Mouse (Mus musculus): ENCODE measurements at regions not wholly inside any gene's neighbourhood (a gene's known extent, or its start where the extent isn't known, plus 50 kb on each side); places are given as distances from the start of the nearest gene placed in this dataset.
"Not testable (repeated sequence)": the region's sequence is repeated elsewhere in the genome, so short reads cannot be mapped to it uniquely, and the experiment has no call there.

DNA sequence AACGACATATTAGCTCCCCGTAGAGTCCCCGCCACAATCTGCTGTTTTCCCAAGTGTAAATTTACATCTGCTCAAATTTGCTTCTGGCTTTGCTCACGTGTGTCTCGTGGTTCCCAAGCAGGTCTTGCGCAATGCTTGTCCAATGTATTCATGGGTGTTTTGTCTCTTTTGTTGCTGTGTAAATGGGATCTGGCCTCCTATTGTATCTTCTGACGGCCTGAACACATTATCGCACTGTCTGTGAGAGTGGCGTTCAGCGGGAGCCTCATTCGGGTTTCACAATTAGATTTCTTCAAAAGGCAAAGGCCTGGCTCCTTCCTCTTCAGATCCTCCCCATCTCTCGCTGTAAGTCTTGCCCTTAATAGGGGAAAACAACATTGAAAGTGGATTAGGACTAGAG is 274.5 kb downstream of the Fam19a5 start:
- H3K4me1 ChIP-seq (ENCODE audit: control insufficient read depth, insufficient read depth, low read length) = no peaks in the 10 kb centered on the region

DNA sequence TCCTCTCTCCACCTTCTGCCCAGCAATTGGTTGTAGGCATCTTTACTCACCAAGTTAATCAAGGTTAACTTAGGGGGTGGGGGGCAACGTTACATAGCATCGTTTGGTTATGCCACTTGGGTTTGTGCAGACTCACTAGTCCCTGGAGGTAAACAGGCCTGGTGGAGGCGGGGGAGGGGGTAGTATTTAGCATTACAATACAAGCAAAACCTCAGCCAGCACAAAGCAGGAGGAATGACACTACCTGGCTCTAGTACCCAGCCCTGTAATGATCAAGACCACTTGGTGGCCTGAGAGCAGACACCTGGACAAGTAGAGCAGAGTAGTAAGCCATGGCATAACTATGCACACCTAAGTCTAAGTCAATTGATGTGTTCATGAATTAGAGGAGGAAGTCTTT is 298.0 kb downstream of the Fam19a5 start:
- Histone ChIP-seq H3K4me3 (ENCODE audit: insufficient read depth, low read length) (no peak overlapping the region), H3K27ac (ENCODE audit: insufficient read depth, low read depth, low read length) (no peak overlapping the region)
- TF ChIP-seq POLR2A (IDR thresholded peaks at IDR 0.05; ENCODE audit: borderline replicate concordance, low read depth, low read length) (no peak), CTCF (IDR thresholded peaks at IDR 0.05; ENCODE audit: low read depth, low read length) (no peak)

More for the DNA sequence above, 274.5 kb downstream of the Fam19a5 start:
- Histone ChIP-seq H3K27ac (ENCODE audit: insufficient read depth, low read depth, low read length) (no peak overlapping the region), H3K4me3 (ENCODE audit: insufficient read depth, low read length) (no peak overlapping the region)
- TF ChIP-seq CTCF (IDR thresholded peaks at IDR 0.05; ENCODE audit: low read depth, low read length) (no peak), POLR2A (IDR thresholded peaks at IDR 0.05; ENCODE audit: borderline replicate concordance, low read depth, low read length) (no peak)

DNA sequence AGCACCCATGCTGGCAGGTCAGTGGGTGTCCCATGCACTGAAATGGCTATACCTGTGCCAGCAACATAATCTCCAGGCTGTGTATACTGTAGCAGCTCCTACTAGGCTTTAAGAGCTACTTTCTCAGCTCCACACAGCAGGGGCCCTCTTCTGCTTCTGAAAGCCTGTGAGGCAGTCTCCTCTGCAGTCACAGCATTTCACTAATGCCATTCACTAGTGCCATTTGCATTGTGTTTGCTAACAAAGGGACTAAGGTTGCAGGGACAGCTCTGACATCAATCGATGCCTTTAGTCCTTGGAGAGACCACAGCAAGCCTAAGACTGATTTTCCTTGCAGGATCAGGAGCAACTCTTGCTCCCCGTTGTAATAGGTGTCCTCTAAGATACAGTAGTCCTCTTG is 315.0 kb downstream of the Fam19a5 start:
- Histone ChIP-seq H3K4me1 (ENCODE audit: control insufficient read depth, insufficient read depth, low read length) (no peaks in the 10 kb centered on the region), H3K27ac (ENCODE audit: insufficient read depth, low read depth, low read length) (no peak overlapping the region), H3K4me3 (ENCODE audit: insufficient read depth, low read length) (no peak overlapping the region)
- TF ChIP-seq CTCF (IDR thresholded peaks at IDR 0.05; ENCODE audit: low read depth, low read length) (no peak), POLR2A (IDR thresholded peaks at IDR 0.05; ENCODE audit: borderline replicate concordance, low read depth, low read length) (no peak)

More for the DNA sequence above, 298.0 kb downstream of the Fam19a5 start:
- H3K4me1 ChIP-seq (ENCODE audit: control insufficient read depth, insufficient read depth, low read length) = no peaks in the 10 kb centered on the region

DNA sequence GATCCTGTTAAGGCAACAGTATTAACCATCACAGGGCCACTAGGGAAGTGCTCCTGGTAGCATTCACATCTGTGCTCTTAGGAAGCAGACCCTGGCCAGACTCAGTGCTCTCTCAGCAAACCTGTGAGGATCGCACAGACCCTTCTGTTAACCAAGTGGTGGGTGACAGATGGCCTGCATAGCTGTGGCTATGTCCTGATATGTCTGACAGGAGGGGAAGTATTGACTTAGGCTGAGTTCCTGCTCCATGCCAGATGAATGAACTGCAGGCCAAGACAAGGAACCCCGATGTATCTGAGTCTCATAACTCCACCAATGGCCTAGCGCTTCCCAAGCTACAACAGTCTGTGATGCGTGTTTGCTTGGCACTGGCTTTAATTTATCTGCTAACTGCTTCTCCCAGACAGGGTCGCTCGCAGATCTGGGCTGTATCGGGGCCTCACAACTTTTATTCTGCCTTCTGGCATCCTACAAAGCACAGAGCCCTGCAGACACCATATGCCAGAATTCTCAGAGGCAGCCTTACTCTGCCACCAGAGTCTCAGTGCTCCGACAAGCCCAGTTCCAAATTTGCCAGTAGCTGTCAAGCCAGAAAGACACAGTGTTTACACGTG is 332.3 kb downstream of the Fam19a5 start:
- Histone ChIP-seq H3K4me3 (ENCODE audit: insufficient read depth, low read length) (no peak overlapping the region), H3K27ac (ENCODE audit: insufficient read depth, low read depth, low read length) (no peak overlapping the region), H3K4me1 (ENCODE audit: control insufficient read depth, insufficient read depth, low read length) (no peaks in the 10 kb centered on the region)
- TF ChIP-seq POLR2A (IDR thresholded peaks at IDR 0.05; ENCODE audit: borderline replicate concordance, low read depth, low read length) (no peak), CTCF (IDR thresholded peaks at IDR 0.05; ENCODE audit: low read depth, low read length) (no peak)

DNA sequence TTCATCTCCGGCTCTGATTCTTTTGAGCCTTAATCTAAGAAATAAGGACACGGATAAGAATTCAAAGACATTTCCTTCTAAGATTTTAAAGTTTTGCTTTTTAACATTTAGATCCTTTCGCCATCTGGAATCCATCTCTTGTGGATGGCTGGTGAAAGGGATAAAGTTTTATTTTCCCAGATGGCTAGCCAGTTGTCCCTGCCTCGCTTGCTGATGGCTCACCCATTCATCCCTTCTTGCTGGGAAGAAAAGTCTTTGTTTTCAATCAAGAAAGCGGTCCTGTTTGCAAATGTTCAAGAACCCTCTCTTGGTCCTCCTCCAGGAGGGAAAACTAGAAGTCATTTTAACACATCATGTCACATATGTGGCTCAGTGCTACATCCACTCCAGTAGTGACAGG is 346.8 kb downstream of the Fam19a5 start:
- Histone ChIP-seq H3K4me3 (ENCODE audit: insufficient read depth, low read length) (no peak overlapping the region), H3K27ac (ENCODE audit: insufficient read depth, low read depth, low read length) (no peak overlapping the region), H3K4me1 (ENCODE audit: control insufficient read depth, insufficient read depth, low read length) (no peaks in the 10 kb centered on the region)
- no peak for TF ChIP-seq CTCF (IDR thresholded peaks at IDR 0.05; ENCODE audit: low read depth, low read length)
- TF ChIP-seq POLR2A (IDR thresholded peaks at IDR 0.05; ENCODE audit: borderline replicate concordance, low read depth, low read length) = no peak

DNA sequence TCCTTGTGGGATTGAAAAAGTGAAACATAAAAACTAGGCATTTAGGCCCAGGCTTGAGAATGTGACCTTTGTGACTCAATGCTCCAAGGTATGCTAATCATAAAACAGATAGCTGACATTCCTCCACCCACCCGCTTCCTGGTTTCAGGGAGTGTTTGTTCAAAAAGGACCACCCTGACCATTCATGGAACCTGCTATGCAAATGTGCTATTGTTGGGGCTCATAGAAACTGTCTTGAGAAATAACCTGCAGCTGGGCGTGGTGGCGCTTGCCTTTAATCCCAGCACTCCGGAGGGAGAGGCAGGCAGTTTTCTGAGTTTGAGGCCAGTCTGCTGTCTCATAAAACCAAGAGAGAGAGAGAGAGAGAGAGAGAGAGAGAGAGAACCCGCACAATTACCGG is 350.8 kb downstream of the Fam19a5 start:
- not testable (repeated sequence) for H3K4me1 ChIP-seq (ENCODE audit: control insufficient read depth, insufficient read depth, low read length); H3K4me3 ChIP-seq (ENCODE audit: insufficient read depth, low read length); H3K27ac ChIP-seq (ENCODE audit: insufficient read depth, low read depth, low read length)

DNA sequence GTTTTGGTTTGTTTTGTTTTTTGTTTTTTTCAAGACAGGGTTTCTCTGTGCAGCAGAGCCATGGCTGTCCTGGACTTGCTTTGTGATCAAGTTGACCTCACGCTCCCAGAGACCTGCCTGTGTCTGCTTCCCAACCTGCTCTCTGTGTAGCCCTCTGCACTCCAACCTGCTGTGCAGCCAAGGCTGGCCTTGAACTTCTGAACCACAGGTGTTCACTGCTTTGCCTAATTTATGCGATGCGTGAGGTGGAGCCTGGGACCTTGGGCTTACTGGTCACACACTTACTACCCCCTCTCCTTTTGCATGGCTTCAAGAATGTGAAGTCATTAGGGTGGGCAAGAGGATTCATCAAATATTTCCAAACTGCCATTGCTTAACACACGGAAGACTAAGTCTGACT is 354.6 kb downstream of the Fam19a5 start:
- H3K4me1 ChIP-seq (ENCODE audit: control insufficient read depth, insufficient read depth, low read length) = no peaks in the 10 kb centered on the region
- H3K4me3 ChIP-seq (ENCODE audit: insufficient read depth, low read length) = no peak overlapping the region
- no peak for TF ChIP-seq POLR2A (IDR thresholded peaks at IDR 0.05; ENCODE audit: borderline replicate concordance, low read depth, low read length)
- TF ChIP-seq CTCF (IDR thresholded peaks at IDR 0.05; ENCODE audit: low read depth, low read length) = no peak
- H3K27ac ChIP-seq (ENCODE audit: insufficient read depth, low read depth, low read length) = no peak overlapping the region

DNA sequence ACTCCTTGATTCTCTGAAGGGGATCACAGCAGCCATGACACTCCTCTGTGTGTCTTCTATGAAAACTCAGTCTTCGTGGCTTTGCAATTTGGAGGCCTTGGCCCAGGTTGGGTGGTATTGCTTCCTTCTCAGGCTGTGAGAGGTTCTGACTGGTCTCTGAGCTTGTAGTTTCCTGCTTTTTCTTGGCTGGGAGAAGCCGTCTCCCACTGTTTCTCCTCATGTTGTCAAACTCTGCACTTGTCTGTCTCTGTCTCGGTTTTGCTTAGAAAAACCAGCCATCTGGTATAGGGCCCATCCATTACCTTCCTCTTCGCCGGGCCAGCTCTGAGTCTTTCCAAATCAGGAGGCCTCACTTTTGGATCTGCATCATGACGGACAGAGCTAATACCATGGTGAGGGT is 360.3 kb downstream of the Fam19a5 start:
- no peaks in the 10 kb centered on the region for H3K4me1 ChIP-seq (ENCODE audit: control insufficient read depth, insufficient read depth, low read length)
- no peak overlapping the region for H3K4me3 ChIP-seq (ENCODE audit: insufficient read depth, low read length)
- TF ChIP-seq CTCF (IDR thresholded peaks at IDR 0.05; ENCODE audit: low read depth, low read length) (no peak), POLR2A (IDR thresholded peaks at IDR 0.05; ENCODE audit: borderline replicate concordance, low read depth, low read length) (no peak)
- H3K27ac ChIP-seq (ENCODE audit: insufficient read depth, low read depth, low read length) = no peak overlapping the region

DNA sequence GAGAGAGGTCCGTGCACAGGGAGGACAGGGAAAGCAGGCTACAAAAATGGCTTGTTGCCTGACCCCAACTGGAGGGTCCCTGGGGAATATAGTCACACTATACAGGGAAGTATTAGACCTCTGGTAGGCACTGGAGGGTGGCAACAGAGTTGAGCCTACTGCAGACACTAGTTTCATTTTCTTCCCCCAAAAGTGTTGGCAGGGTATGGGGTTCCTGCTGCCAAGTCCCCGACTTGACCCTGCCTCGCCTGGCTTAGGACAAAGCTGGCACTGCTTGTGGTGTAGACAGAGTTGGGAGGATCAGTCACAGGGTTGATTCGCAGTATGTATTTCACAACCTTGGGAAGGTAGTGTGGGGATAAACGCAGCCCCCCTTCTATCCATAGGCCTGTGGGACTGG is 362.2 kb downstream of the Fam19a5 start:
- TF ChIP-seq POLR2A (IDR thresholded peaks at IDR 0.05; ENCODE audit: borderline replicate concordance, low read depth, low read length) (no peak), CTCF (IDR thresholded peaks at IDR 0.05; ENCODE audit: low read depth, low read length) (no peak)
- H3K4me3 ChIP-seq (ENCODE audit: insufficient read depth, low read length) = no peak overlapping the region
- no peak overlapping the region for H3K27ac ChIP-seq (ENCODE audit: insufficient read depth, low read depth, low read length)
- no peaks in the 10 kb centered on the region for H3K4me1 ChIP-seq (ENCODE audit: control insufficient read depth, insufficient read depth, low read length)

DNA sequence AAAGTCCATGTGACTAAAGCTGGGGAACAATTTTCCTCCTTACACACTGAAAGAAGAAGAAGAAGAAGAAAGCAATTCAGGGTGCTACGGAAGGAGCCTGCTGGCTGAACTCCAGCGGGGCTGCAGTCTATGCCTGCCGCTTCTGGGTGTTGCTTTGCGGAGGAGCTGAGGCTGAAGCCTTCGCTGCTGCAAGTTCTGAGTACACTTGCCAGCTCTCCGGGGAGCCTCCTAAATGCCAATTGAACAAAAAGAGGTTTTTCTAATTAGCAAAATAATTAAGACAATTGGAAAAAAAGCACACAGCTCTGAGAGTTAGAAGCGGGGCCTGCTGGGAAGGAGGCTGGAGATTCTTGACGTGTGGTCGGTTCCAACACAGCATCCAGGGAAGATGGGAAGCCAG is 378.0 kb downstream of the Fam19a5 start:
- Histone ChIP-seq H3K4me1 (ENCODE audit: control insufficient read depth, insufficient read depth, low read length) (no peaks in the 10 kb centered on the region), H3K4me3 (ENCODE audit: insufficient read depth, low read length) (no peak overlapping the region), H3K27ac (ENCODE audit: insufficient read depth, low read depth, low read length) (no peak overlapping the region)
- no peak for TF ChIP-seq POLR2A (IDR thresholded peaks at IDR 0.05; ENCODE audit: borderline replicate concordance, low read depth, low read length)
- TF ChIP-seq CTCF (IDR thresholded peaks at IDR 0.05; ENCODE audit: low read depth, low read length) = no peak

Data from bone marrow macrophage, adult 2 months (primary cell).